Mouse (Mus musculus): ENCODE data around the gene Olfr1480. TPM values are rescaled to one million over a fixed set of nuclear protein-coding genes. Genes with fewer than 3 reads are reported as not detected.

Olfr1480 gene
- total RNA-seq (2021), result not detected
- long read RNA-seq, experiment 1, result 0 reads
- long read RNA-seq, experiment 2, result 0 reads

GRCm38 (mm10) chr19:13527613-13528012, at the start of gene Olfr1480:
Olfr1480 (plus strand) TSS chr19:13527913.
- no peak for DNase-seq
- intact Hi-C loops (cut with DNase I), result no loop called here

- intact Hi-C loops (cut with DNase I), result no loop called here
- no peak for DNase-seq
These were observed 47.6 kb upstream of the Olfr1480 start, which contains the start of gene Olfr1475 for GRCm38 (mm10) chr19:13480096-13480495. Olfr1475 (minus strand) TSS chr19:13480196.

GRCm38 (mm10) chr19:13500246-13500645, 27.5 kb upstream of the Olfr1480 start, which contains the start of gene Olfr1477:
Olfr1477 (plus strand) TSS chr19:13500546.
- intact Hi-C loops (cut with DNase I), result no loop called here

More at GRCm38 (mm10) chr19:13500246-13500645, 27.5 kb upstream of the Olfr1480 start, which contains the start of gene Olfr1477:
- DNase-seq, result no peak

Other genes starting within 250 kb of the Olfr1480 start
- gene Olfr1465, start 212.4 kb upstream of the Olfr1480 start, total RNA-seq (2021), result not detected
- not detected for gene Olfr1466, start 189.1 kb upstream of the Olfr1480 start, total RNA-seq (2021)
- not detected for gene Olfr1467, start 165.7 kb upstream of the Olfr1480 start, total RNA-seq (2021)
- gene Olfr1469, start 120.1 kb upstream of the Olfr1480 start, total RNA-seq (2021), result not detected
- gene Olfr1471, start 84.5 kb upstream of the Olfr1480 start, total RNA-seq (2021), result not detected
- not detected for gene Olfr1472, start 71.8 kb upstream of the Olfr1480 start, total RNA-seq (2021)
- gene Olfr1474, start 58.3 kb upstream of the Olfr1480 start, total RNA-seq (2021), result not detected
- gene Olfr1475, start 47.7 kb upstream of the Olfr1480 start, total RNA-seq (2021), result not detected
- not detected for gene Olfr1477, start 27.4 kb upstream of the Olfr1480 start, total RNA-seq (2021)
- gene Olfr1484, start 55.6 kb downstream of the Olfr1480 start, total RNA-seq (2021), result not detected
- not detected for gene Olfr1487, start 89.5 kb downstream of the Olfr1480 start, total RNA-seq (2021)
- gene Olfr1489, start 103.7 kb downstream of the Olfr1480 start, total RNA-seq (2021), result not detected
- gene Olfr1490, start 123.2 kb downstream of the Olfr1480 start, total RNA-seq (2021), result not detected
- gene Olfr1491, start 169.4 kb downstream of the Olfr1480 start, total RNA-seq (2021), result not detected
- gene Olfr1493-ps1, start 195.4 kb downstream of the Olfr1480 start, total RNA-seq (2021), result not detected
- not detected for gene Olfr1494, start 211.8 kb downstream of the Olfr1480 start, total RNA-seq (2021)
- gene Olfr1495, start 236.7 kb downstream of the Olfr1480 start, total RNA-seq (2021), result not detected
- not detected for gene Olfr1496, start 250.0 kb downstream of the Olfr1480 start, total RNA-seq (2021)